Mouse (Mus musculus) E14TG2a.4 (cell line): ENCODE measurements at regions not wholly inside any gene's neighbourhood (a gene's known extent, or its start where the extent isn't known, plus 50 kb on each side); places are given as distances from the start of the nearest gene placed in this dataset.

Experiments used
- CTCF ChIP-seq: conservative IDR thresholded peaks from 2 replicates; pipeline ENCODE4 v1.5.1; 2014; ENCODE audit warnings: low read length
- NANOG ChIP-seq: IDR thresholded peaks from 2 replicates; pipeline ENCODE4 v1.6.1; 2014; ENCODE audit warnings: borderline replicate concordance, low read length, mixed read lengths
- POU5F1 ChIP-seq: IDR thresholded peaks from 2 replicates; pipeline ENCODE4 v1.6.1; 2014; ENCODE audit warnings: low read length, borderline replicate concordance

GRCm38 (mm10) chr14:33813274-33813673 is 110.1 kb upstream of the Gdf10 start:
- TF ChIP-seq CTCF (no peak), POU5F1 (no peak), NANOG (no peak)
